Mouse (Mus musculus) embryo, embryonic 11 days (tissue): Measurements from ENCODE around the gene Gm28778.
"Not testable (repeated sequence)": the region's sequence is repeated elsewhere in the genome, so short reads cannot be mapped to it uniquely, and the experiment has no call there.

Source experiments
- DNase-seq: peaks from one replicate; pipeline ENCODE4 v3.0.0-alpha.2; 2015

Gm28778 gene

DNA sequence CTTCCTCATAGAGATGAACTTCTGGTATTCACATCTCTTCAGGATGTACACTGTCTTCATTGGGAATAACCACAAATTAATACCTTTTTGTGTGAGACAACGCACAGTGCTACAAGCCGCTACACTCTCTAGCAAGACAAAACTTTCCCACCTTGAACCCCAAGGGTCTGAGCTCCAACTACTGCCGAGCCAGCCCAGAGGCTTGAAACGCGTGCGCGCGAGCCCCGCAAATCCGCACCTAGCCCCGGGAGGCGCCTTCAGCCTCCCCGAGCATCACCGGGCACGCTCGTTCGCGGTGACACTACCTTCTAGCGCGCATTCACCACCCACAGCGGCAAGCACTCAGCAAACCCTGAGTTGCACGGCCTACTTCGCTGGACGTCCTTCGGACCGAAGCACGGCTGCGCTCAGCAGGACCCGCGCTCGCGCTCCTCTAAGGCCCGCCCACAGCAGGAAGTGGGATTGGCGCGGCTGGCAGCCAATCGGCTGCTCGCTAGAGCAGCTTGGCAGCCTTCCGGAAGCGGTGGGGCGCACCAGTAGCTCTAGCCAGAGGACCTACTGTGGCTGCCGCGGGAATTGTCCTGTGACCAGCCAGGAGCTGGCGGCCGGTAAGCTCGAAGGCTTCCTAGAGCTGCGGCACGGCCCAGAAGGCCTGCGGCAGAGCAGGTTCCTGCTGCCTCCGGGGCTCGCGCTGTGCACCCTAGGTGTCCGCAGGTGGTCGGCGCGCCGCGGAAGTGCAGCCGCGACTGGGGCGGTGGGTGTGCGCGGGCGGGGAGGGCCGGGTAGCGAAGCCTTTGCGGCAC lies at the start of gene Gm28778, which contains the start of the genes Pms1 and Ormdl1:
Gene Gm28778 (plus strand): TSS at position 531 of the 803 bp plus-strand sequence.
Gene Pms1 (minus strand): TSS at position 438 of the 803 bp plus-strand sequence.
Gene Ormdl1 (plus strand): TSS at position 515 of the 803 bp plus-strand sequence.
- DNase-seq, result peak; percentile 97

DNA sequence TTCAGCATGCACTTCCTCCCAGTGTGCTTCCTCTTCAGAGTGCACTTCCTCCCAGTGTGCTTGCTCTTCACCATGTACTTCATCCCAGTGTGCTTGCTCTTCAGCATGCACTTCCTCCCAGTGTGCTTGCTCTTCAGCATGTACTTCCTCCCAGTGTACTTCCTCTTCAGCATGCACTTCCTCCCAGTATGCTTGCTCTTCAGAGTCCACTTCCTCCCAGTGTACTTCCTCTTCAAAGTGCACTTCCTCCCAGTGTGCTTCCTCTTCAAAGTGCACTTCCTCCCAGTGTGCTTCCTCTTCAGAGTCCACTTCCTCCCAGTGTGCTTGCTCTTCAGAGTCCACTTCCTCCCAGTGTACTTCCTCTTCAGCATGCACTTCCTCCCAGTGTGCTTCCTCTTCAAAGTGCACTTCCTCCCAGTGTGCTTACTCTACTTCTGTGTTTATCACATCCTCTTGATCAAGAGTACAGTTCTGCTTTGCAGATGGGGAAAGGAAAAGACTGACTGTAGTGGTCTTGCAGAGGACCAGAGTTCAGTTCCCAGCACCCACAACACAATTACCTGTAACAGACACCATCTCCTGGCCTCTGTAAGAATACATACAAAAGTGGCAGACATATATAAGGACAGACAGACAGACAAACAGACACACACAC lies 31.8 kb upstream of the Gm28778 start:
- not testable (repeated sequence) for DNase-seq

GRCm38 (mm10) chr1:53269901-53270300 lies 27.0 kb upstream of the Gm28778 start:
- no peak for DNase-seq

GRCm38 (mm10) chr1:53272646-53273045 lies 24.3 kb upstream of the Gm28778 start:
- DNase-seq, result peak; percentile 52

DNA sequence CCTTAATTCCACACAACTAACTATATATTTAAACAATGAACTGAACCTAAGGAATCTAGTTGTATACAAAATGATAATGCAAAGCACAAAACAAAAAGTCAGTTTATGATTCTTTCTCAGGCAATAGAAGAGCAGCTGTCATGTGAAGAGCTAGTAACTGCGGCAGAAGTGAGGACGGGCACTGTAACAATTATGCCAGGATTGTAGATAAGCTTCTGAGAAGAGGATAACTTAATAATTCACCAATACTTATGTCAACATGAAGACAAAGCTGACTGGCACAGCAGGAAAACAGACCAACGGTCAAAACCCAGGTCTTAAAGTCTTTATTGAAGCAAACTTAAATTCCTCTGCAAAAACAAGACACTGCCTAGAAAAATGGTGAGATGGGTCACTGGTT lies 5.7 kb upstream of the Gm28778 start:
- no peak for DNase-seq

GRCm38 (mm10) chr1:53300506-53300905 lies 3.6 kb downstream of the Gm28778 start:
- DNase-seq, result no peak

DNA sequence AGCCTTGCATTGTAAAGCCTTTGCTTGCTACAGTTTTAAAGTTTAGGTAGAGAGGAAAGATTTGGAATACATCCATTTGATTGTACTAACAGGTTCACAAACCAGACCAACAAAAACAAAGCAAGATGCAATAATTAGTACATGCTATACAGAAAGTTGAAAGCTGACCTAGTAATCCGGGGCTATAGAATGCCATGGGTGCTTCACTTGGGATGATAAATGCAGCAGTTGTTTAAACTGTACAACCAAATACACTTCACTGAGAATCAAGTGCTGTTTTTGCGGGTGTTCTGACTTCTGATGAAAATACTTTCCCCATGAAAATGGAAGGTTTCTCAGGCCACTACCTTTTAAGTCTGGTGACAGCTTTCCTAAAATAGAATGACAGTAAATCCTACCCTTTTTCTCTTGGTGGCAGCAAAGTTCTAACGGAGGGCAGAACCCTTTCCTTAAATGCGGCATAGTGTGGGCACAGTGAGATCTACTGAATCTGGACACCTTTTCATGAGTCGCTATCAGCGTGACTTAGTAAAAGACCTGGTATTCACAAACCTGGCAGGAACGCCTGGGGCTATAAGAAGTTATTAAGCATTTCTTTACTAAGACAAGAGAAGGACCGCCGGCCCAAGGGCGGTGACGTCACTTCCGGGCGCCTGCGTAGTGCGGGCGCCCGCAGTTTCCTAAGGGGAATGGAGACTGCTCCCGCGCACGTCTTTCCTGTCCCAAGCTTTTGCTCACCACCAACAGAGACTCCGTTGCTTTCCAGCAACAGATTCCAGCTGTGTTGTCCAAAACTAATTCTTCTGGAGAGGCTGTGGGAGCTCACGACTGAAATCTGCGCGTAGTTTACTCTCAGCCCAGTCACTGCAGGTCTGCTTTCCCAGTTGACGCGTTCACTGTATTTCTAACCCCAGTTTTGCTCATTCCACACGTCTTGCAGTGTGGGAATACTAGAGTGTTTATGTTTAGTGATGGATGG lies 16.4 kb downstream of the Gm28778 start, which contains the start of gene Osgepl1:
Gene Osgepl1 (plus strand): TSS at position 636 of the 979 bp plus-strand sequence.
- DNase-seq, result peak; percentile 95

GRCm38 (mm10) chr1:53321662-53322344 lies 24.9 kb downstream of the Gm28778 start:
- DNase-seq, result no peak

- no peak for DNase-seq
Observed at GRCm38 (mm10) chr1:53323254-53323653, 26.3 kb downstream of the Gm28778 start.

DNA sequence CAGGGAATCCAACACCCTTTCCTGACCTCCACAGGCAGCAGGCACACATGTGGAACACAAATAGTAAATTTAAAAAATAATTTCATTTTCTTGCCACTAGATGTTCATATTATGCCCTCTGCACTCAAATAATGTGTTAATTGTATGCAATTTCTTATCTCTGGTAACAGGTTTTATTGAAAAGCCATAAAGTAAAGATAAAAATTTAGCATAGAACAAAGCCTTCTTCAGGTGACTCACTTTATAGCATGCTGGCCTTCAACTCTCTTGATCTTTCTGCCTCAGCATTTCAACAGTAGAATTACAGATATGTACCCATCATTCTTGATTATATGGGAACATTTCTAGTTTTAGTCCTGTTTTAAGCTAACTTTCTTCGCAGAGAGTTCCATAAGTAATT lies 27.4 kb downstream of the Gm28778 start:
- no peak for DNase-seq

DNA sequence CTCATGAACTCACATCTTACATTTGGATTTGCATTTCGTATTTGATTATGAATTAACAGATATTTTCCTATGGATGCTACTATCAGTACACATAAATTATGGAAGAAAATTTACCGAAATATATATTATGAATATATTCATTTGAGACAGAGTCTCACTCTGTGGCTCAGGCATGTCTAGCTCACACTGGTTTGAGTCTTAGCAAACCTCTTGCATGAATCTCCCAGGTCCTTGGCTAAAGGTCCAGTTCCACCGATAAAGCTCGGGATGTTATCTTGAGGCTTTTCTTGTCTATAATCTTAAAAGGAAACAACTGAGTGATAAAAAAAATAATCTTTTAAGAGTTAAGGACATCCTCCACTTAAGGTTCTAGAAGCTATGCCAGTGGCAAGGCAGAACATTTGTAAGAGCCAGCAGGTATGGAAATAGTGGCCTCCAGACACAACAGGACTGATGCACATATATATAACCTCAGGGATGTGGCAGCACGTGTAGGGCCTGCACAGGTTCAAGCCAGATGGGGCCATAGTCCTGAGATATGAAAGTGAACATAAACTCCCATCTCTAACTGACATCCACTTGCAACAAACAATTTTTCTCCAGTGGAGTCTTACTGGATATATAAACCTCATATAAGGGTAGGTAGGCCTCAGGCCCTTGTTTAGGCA lies 28.1 kb downstream of the Gm28778 start:
- DNase-seq, result no peak

GRCm38 (mm10) chr1:53333527-53333926 lies 36.6 kb downstream of the Gm28778 start:
- DNase-seq, result not testable (repeated sequence)

- no peak for DNase-seq
Observed at GRCm38 (mm10) chr1:53335465-53335864, 38.6 kb downstream of the Gm28778 start.

DNA sequence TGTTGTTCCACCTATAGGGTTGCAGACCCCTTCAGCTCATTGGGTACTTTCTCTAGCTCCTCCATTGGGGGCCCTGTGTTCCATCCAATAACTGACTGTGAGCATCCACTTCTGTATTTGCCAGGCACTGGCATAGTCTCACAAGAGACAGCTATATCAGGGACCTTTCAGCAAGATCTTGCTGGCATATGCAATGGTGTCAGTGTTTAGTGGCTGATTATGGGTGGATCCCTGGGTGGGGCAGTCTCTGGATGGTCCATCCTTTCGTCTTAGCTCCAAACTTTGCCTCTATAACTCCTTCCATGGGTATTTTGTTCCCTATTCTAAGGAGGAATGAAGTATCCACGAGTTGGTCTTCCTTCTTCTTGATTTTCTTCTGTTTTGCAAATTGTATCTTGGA lies 40.5 kb downstream of the Gm28778 start:
- DNase-seq, result not testable (repeated sequence)

DNA sequence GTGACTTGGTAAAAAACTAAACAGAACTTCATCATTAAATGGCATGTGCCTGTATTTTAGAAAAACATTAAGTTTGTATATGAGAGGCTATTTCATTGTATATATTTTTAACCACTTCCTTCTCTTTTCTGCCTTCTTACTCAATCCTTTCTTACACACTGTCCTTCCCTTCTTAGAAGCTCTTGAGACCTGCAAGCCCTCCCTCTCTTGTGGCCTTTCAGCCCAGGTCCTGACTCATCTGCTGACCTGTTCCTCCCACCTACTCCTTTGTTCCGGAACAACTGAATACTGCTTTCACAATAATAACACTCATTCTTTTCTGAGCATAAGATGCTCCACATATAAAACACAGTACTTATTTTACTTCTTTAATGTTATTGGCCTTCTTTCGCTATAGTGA lies 44.2 kb downstream of the Gm28778 start:
- no peak for DNase-seq

GRCm38 (mm10) chr1:53352327-53353261 lies 55.7 kb downstream of the Gm28778 start, which contains the start of the genes Asdurf, Gm28551 and Asnsd1:
Gene Asdurf, minus strand, starts transcription at chr1:53352619.
Gene Gm28551, minus strand, starts transcription at chr1:53352667.
Gene Asnsd1, minus strand, starts transcription at chr1:53352752.
- DNase-seq, result peak; percentile 96

- no peak for DNase-seq
Observed at GRCm38 (mm10) chr1:53358988-53359387, 62.1 kb downstream of the Gm28778 start.
